Mouse (Mus musculus) MEL-GATA-1-ER (cell line): ENCODE data around the gene Rhobtb3.
"Not testable (repeated sequence)": the region's sequence is repeated elsewhere in the genome, so short reads cannot be mapped to it uniquely, and the experiment has no call there.

Experiments
- DNase-seq: peaks from one replicate; pipeline ENCODE4 v3.0.0-alpha.2; 2012; ENCODE audit warnings: low read depth; ENCODE audit errors: extremely low read depth

The Rhobtb3 gene

DNA sequence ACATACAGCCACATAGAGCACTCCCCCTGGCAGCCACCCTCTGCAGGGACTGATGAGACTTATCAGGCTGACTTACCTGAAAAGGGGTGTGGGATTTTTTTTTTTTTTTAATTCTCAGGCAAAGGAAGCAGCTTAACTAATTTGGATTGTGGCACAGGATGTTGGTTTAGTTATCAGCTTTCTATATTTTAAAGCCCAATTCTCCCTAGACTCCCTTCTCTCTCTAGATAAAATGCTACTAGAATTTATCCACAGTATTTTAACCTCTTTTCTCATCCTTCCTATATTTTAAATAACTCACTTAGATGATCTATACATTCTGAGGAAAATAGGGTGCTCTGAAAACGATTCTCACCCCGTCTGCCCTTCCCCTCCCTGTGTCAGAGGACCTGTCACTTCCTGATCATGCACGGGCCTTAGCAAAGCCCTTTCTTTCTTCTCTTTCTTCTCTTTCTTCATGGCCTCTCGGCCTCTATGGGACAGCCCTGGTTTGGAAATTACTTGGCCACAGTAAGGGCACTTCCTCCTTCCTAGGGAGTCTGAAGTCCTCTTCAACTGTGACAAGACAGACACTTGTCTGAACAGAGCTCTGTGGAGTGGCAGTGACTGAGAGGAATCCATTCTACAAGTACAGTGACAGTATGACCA, 98.1 kb downstream of the Rhobtb3 start:
- no peak for DNase-seq

DNA sequence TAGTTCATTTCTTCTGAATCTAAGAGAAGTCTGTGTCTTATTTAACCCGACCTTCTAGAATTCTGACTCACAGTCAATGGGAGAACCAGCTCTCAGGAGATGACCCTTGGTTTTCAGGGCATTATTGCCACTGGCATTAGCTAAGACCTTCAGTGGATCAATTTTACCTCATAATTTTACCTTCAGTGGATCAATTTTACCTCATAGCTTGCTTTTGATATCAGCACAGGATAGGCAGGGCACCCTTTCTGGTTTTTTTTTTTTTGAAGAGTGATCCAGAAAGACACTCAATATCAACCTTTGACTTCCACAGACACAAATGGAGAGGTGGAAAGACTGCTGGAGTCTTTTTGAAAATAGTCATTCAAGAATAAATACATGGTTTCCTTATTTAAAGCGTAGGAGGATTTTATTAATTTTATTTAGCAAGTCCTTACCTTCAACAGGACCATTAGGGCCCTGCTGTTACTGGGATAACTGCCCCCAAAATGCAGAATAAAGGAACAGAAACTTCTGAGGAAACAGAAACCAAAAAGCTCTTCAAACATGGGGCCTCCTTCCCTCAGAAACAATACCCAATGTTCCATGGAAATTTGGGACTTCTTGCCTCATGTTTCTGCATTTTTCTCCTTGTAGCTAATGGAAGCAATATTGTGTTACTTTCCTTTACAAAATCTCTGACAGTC, 98.7 kb downstream of the Rhobtb3 start:
- DNase-seq = no peak

DNA sequence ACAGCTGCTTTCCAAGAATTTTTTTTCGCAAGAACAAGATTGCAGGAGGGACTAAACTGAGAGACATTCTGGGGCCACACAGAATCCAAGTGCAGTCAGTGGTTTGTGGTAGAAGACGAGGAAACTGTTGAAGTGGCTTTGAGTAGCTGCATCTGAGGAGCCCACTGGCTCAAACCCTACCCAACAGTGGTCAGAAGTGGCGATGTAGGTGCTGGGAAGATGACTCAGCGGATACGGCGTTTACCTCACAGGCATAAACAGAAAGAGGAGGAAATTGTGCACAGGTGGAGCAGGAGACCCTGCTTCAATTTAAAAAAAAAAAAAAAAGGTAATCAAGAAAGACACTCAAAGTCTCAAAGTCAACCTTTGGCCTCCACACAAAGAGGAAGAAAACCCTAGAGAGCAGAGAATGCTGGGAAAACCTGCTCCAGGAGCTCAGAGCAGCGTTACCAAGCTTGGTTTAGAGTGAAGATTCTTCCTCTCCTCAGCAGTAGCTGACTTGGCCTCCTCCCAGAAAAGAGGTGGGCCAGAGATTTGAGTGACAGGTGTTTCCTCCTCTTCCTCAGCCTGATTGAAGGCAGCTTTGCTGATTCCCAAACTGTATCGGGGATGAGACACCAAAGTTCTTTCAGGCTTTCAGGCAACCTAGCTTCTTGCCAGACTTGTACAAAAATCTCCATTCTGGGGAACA, 99.6 kb downstream of the Rhobtb3 start:
- DNase-seq = peak; percentile 49

DNA sequence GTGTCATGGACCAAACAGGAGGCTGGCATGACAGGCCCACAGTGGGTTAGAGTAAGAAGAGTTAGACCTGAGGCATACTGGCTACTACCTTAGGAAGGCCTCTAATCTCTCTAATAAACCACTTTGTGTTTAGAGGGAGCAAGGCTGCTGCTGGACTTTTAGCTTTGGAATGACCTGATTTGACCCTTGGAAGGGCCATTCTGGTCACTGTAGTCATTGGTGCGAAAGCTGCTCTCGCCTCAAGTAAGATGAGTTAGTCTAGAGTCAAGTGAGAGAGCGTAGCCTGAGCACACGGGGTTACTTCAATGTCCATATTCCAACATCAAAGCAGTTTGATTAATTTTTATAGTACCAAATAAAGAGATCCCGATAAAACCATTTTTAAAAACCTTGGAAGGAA, 100.4 kb downstream of the Rhobtb3 start:
- DNase-seq = no peak

DNA sequence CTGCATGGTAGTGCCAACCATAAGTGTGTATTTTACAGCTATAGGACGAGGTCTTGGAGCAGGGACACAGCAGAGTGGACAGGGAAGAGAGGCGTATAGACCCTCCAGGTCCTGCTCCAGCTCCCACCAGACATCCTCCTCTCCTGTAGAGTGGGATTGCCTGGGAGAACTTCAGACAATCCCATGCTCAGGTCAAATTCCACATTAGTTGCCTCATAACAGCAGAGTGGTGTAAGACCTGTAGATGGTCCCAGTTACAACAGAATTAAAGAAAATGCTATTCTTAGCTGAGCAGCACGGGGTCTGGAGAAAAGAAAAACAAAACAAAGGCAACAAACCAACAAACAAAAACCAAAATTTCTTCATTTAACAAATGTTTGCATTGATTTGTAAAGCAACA, 101.8 kb downstream of the Rhobtb3 start:
- DNase-seq = no peak

DNA sequence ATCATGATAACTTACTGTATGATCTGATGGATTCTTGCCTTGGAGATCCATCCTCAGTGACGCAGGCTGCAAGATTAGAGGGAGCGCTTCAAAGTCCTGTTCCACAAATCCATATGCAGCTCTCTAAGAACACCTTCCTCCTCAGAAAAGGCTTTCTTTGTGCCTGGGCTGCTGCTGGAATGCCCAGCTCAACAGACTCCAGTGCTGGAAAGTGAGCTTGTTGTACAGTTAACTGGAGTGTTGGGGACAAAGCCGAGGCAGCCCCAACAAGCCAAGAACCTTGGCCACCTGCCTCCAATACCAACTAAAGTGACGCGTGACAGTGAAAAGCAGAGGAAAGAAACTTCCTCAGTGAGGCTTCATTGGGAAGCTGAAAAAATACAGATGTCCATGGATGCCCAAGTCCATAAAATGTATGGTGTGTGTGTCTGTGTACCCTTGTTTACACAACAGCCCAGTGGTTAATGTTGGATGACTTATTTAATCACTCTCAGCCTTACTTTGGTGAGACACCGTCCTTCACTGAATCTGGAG, 102.9 kb downstream of the Rhobtb3 start:
- DNase-seq = no peak

DNA sequence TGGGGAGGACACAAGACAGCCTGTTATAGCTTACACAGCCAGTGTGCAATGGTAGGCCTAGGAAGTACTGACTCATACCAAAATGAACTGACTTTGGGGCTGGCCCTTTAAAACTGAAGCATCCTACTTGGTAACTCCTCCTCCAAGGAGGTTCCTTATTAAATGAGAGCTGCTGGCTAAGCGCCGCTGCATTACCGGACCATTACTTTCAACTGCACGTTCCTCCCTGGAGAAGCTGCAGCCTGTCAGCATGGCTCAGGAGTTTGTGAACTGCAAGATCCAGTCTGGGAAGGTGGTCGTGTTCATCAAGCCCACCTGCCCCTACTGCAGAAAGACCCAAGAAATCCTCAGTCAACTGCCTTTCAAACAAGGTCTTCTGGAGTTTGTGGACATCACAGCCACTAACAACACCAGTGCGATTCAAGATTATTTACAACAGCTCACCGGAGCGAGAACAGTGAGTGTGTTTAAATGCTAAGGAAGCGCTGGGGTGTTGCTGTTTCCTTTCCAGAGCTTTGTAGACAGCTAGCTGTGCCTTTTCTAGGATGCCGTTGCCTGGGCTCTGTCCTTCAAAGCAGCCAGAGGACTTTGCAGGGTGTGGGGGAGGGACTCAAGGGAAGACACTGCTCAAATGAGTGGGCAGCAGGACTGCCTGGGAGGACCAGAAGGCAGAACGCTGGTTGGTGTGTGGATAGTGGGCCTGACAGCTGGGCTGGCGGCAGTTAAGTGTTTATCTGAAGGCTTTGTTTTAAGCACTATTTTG, 103.8 kb downstream of the Rhobtb3 start, which contains the start of gene Glrx:
Gene Glrx (plus strand): TSS at position 150 of the 763 bp plus-strand sequence.
- peak; percentile 92 for DNase-seq

DNA sequence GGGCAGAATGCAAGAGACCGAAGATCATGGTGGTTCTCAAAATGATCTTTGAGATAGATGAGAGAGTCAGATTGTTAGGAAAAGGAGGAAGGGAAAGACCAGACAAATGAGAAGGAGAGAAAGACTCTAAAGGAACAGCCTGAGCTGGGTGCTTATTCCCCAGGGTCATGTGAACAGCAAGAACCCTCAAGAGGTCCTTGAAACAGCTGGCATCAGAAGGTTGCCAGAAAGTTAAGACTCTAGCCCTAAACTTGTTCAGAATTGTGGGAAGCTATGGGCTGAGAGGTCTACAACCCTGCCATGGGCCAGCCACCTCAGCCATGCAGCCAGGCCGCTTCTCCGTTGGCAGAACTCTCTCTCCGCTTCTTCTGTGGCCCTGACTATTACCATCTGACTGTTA, 105.2 kb downstream of the Rhobtb3 start:
- DNase-seq = no peak

DNA sequence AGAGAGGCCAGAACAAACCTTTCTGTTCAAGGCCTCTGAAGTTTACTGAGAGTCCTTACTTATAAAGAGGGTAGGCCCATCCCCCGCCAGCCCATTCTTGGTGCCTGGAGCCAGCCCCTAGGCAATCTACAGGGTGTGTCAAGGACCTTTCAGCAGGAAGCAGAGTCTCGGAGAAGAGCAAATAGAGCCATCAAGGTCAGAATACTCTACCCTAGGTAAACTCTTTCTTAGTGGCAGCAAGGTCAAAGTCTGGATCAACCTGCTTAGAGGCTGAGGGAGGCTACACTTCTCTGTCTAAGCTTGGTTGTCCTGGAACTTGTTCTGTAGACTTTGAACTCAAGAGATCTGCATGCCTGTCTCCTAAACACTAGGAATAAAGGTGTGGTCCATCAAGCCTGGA, 108.3 kb downstream of the Rhobtb3 start:
- no peak for DNase-seq

DNA sequence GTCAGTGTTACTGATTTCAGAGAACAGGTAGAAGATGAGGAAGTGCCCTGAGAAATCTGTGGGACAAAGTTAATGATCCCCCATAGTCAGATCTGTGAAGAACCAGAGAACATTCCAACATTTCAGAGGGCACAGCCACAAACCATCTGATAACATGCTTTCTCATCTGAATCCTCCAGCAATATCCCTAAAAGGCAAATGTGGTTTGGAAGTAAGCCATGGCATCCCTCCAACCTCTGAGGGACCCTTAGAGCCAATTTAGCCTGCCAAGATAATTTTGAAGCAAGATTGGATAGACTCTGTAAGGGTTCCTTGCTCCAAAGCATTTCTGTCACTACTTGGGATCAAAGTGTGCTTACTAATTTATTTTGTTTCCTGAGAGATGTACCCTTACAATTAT, 110.2 kb downstream of the Rhobtb3 start:
- DNase-seq = no peak

DNA sequence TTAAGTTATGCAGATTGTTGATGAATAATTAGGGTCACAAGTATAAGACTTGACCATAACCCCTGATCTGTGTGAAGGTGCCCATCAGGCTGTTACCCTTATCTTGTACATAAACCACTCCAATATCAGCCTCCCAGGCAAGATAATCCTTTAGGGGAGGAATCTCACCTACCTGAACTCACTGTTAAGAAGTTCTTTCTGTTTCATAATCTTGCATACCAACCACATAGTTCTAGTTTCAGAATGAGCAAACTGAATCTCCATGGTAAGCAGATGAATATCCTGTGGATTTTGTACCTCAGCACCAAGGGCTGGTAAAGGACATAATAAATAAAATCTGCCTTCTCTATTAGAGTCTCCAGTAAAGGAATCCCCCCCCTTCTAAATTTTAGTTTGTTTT, 111.0 kb downstream of the Rhobtb3 start:
- DNase-seq = no peak

DNA sequence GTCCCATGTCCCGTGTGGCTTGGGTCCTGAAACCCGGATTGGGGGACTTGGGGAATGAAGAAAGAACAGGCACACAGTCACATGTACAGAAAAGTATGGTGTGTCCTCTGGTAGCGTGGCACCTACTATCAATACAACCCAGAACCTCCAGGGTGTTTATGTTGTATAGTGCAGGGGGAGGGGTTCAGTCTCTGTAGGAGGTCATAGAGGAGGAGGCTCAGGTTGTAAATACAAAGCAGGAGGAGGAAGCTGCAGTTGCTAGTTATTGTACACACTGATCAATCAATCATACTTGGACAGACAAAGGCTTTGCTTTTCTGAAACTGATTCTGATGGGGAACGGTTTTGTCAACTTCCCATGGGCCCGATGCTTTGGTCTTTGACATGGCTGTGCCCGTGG, 112.0 kb downstream of the Rhobtb3 start:
- DNase-seq = no peak

DNA sequence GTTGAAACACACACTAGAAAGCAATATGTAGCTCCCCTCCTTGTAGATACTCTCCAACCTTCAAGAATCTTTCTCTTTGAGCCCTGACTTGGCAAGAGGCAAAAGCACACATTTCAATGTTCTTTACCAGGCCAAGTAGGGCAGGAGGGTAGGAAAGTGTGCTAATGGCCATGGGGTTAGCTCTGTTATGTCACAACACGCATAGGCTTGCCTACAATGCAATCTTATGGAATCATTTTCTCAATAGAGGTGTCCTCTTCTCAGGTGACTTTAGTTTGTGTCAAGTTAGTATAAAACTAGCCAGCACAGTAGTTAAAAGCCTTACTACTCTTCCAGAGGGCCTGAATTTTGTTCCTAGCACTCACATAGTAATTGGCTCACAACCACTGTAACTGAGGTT, 113.0 kb downstream of the Rhobtb3 start:
- no peak for DNase-seq

DNA sequence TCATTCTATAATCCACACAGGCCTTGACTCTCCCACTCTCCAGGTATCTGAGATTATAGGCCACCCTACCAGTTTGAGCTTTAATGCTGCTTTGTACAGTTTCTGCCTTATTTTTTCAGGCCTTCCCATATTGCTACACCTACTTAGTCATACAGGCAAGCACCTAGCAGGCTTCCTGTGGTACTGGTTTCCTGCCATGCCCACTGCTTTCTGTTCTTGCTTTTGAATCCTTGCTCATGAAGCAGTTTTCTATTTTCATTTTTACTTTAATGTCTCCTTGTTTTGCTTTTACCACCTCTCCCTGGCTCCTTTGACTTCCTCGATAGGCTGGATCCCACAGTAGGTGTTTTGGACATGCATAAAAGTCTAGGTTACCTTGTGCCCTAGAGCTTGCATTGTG, 118.3 kb downstream of the Rhobtb3 start:
- no peak for DNase-seq

DNA sequence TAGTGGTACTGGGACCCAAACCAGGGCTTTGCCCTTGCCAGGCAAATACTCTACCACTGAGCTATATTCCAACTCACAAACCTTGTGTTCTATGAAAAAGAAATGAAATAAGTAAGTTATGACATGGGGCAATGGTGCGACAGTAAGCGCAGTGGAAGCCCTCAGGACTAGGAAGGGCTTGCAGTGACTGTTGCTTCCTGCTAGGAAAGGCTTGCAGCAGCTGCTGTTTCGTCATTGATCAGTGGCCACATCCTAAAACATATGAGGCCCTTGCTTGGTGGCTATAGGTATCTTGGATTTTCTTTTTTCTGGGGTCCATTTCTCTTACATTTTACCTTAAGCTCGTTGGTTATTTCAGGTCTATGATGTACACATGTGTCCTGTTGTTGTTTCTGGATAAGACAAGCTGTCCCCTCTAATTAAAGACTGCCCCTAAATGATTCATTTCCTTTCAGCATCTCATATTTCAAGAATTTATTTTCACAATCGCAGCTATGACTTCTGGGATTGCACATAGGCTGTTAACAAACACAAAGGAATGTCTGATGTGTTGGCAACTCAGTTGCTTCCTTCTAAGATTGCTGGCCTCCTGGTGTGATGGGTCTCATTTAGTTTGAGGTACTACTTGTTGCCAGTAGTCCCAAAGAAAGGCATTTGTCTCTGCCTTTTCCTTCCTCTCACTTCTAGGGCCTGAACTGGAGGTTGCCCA, 119.0 kb downstream of the Rhobtb3 start:
- no peak for DNase-seq

DNA sequence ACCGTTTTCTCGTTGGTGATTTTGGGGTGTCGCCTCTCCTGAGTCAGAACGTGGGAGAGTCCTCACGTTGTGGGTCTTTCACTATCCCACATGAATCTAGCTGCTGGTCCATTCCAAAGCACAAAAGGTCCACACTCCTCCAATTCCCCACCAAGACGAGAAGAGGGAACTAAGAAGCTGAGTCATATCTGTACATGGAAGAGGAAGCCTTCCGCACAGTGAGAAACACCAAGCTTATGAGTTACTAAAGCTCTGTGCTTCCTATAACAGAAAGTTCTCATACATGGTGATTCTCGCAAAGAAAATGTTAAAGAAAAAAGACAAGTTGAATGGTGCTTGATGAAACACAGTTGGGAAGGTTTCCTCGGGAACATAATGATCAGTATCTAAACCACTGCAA, 120.5 kb downstream of the Rhobtb3 start:
- peak; percentile 53 for DNase-seq

DNA sequence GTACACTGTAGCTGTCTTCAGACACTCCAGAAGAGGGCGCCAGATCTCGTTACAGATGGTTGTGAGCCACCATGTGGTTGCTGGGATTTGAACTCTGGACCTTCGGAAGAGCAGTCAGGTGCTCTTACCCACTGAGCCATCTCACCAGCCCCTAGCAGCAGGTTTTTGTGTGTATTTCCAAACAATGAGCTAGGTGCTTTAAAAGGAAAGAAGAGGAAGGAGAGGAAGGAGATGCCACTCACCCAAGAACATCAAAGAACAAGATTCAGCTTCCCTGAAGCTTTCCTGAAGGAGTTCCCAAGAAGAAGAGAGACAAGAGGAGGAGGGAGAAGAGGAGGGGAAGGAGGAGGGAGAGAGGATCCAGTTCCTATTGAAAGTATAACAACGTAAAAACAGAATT, 121.4 kb downstream of the Rhobtb3 start:
- not testable (repeated sequence) for DNase-seq

DNA sequence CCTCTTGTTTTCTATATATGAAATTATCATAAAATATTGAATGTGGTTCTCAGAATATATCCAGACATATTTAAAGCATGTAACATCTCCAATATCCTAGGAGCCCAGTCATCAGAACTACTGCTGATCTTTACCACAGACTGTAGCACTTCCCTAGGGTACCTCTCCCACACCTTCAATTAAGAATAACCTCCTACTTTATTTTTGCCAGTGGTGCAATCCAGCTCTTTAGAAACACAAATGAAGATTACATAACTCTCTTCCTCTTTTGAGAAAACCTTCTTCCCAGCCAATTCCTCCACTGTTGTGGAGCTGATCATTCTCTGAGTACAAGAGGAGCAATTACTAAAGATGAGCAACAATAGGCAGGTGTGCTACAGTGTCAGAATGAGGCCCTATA, 123.8 kb downstream of the Rhobtb3 start:
- DNase-seq = no peak
